Mouse (Mus musculus): ENCODE results near the gene Upk1a. TPM values are rescaled to one million over a fixed set of nuclear protein-coding genes. Genes with fewer than 3 reads are reported as not detected.

The Upk1a gene
- polyA plus RNA-seq, 1 experiment from 2014 or later: 0.61 TPM

- Histone ChIP-seq H3K9ac (peak overlapping the region; percentile 99), H3K4me3 (replicated peaks) (peak overlapping the region; percentile 99), H3K36me3 (replicated peaks) (peaks cover 37% of the 10 kb centered on the region), H3K4me1 (peaks cover 27% of the 10 kb centered on the region), H3K9me3 (no peaks in the 10 kb centered on the region), H3K27me3 (no peaks in the 10 kb centered on the region), H3K4me2 (peak overlapping the region; percentile 96), H3K27ac (peak overlapping the region; percentile 95)
- WGBS: under 1% methylated on average over 59 of the region's 67 CpGs
- peak; percentile 55 for ATAC-seq (ENCODE audit: low FRiP score)
Observed at GRCm38 (mm10) chr7:30587842-30588667, 24.6 kb downstream of the Upk1a start.

GRCm38 (mm10) chr7:30586455-30587020 lies 26.1 kb downstream of the Upk1a start:
- ATAC-seq (ENCODE audit: low FRiP score): no peak
- no peaks in the 10 kb centered on the region for H3K27me3 ChIP-seq
- no peaks in the 10 kb centered on the region for H3K9me3 ChIP-seq
- peaks cover 24% of the 10 kb centered on the region for H3K4me1 ChIP-seq
- WGBS: 92% methylated on average over 28 of the region's 28 CpGs
- H3K9ac ChIP-seq: peak overlapping the region; percentile 99; the same call in 1 of the 2 replicates
- peaks cover 52% of the 10 kb centered on the region for H3K36me3 ChIP-seq (replicated peaks)
- H3K4me2 ChIP-seq: peak overlapping the region; percentile 96
- no peak overlapping the region for H3K27ac ChIP-seq
- H3K4me3 ChIP-seq (replicated peaks): peak overlapping the region; percentile 99

GRCm38 (mm10) chr7:30585170-30585569 lies 27.5 kb downstream of the Upk1a start:
- Histone ChIP-seq H3K9ac (no peak overlapping the region), H3K4me3 (replicated peaks) (no peak overlapping the region), H3K4me2 (no peak overlapping the region), H3K27ac (no peak overlapping the region), H3K27me3 (no peaks in the 10 kb centered on the region), H3K4me1 (peaks cover 24% of the 10 kb centered on the region), H3K36me3 (replicated peaks) (peaks cover 66% of the 10 kb centered on the region), H3K9me3 (no peaks in the 10 kb centered on the region)
- WGBS: 94% methylated on average over 7 of the region's 7 CpGs
- ATAC-seq (ENCODE audit: low FRiP score): no peak

- Histone ChIP-seq H3K27ac (no peak overlapping the region), H3K4me2 (no peak overlapping the region), H3K9me3 (no peaks in the 10 kb centered on the region), H3K4me1 (peaks cover 18% of the 10 kb centered on the region), H3K9ac (no peak overlapping the region), H3K4me3 (replicated peaks) (no peak overlapping the region), H3K27me3 (no peaks in the 10 kb centered on the region), H3K36me3 (replicated peaks) (peaks cover 74% of the 10 kb centered on the region)
- no peak for ATAC-seq (ENCODE audit: low FRiP score)
- 93% methylated on average over 10 of the region's 10 CpGs for WGBS
Observed at GRCm38 (mm10) chr7:30584339-30584738, 28.3 kb downstream of the Upk1a start.

- Histone ChIP-seq H3K36me3 (replicated peaks) (peaks cover 99% of the 10 kb centered on the region), H3K4me2 (no peak overlapping the region), H3K27me3 (no peaks in the 10 kb centered on the region), H3K9ac (no peak overlapping the region), H3K4me1 (peaks cover 5% of the 10 kb centered on the region), H3K9me3 (no peaks in the 10 kb centered on the region), H3K4me3 (replicated peaks) (no peak overlapping the region), H3K27ac (no peak overlapping the region)
- WGBS: 97% methylated on average over 16 of the region's 16 CpGs
- ATAC-seq (ENCODE audit: low FRiP score): no peak
Observed at GRCm38 (mm10) chr7:30581547-30581946, 31.1 kb downstream of the Upk1a start.

- no peak for ATAC-seq (ENCODE audit: low FRiP score)
- Histone ChIP-seq H3K9ac (no peak overlapping the region), H3K36me3 (replicated peaks) (peaks cover 99% of the 10 kb centered on the region), H3K4me2 (no peak overlapping the region), H3K27me3 (no peaks in the 10 kb centered on the region), H3K4me3 (replicated peaks) (no peak overlapping the region), H3K9me3 (no peaks in the 10 kb centered on the region), H3K27ac (no peak overlapping the region), H3K4me1 (no peaks in the 10 kb centered on the region)
- WGBS: 94% methylated on average over 8 of the region's 8 CpGs
Observed at GRCm38 (mm10) chr7:30579950-30580349, 32.7 kb downstream of the Upk1a start.

- H3K27ac ChIP-seq: no peak overlapping the region
- no peak overlapping the region for H3K9ac ChIP-seq
- no peak overlapping the region for H3K4me3 ChIP-seq (replicated peaks)
- no peak overlapping the region for H3K4me2 ChIP-seq
- no peaks in the 10 kb centered on the region for H3K27me3 ChIP-seq
- H3K9me3 ChIP-seq: no peaks in the 10 kb centered on the region
- WGBS: 85% methylated on average over 2 of the region's 2 CpGs
- peaks cover 97% of the 10 kb centered on the region for H3K36me3 ChIP-seq (replicated peaks)
- no peak for ATAC-seq (ENCODE audit: low FRiP score)
- H3K4me1 ChIP-seq: no peaks in the 10 kb centered on the region; the same call in 1 of the 2 replicates
Observed at GRCm38 (mm10) chr7:30572969-30573368, 39.7 kb downstream of the Upk1a start.

GRCm38 (mm10) chr7:30572389-30572788 lies 40.3 kb downstream of the Upk1a start:
- H3K36me3 ChIP-seq (replicated peaks): peaks cover 95% of the 10 kb centered on the region
- H3K4me3 ChIP-seq (replicated peaks): no peak overlapping the region
- H3K27me3 ChIP-seq: no peaks in the 10 kb centered on the region
- no peak for ATAC-seq (ENCODE audit: low FRiP score)
- H3K27ac ChIP-seq: no peak overlapping the region
- H3K9ac ChIP-seq: no peak overlapping the region
- 89% methylated on average over 5 of the region's 5 CpGs for WGBS
- no peak overlapping the region for H3K4me2 ChIP-seq
- H3K9me3 ChIP-seq: no peaks in the 10 kb centered on the region
- H3K4me1 ChIP-seq: no peaks in the 10 kb centered on the region; the same call in 1 of the 2 replicates

GRCm38 (mm10) chr7:30567555-30567954 lies 45.1 kb downstream of the Upk1a start:
- Histone ChIP-seq H3K9ac (no peak overlapping the region), H3K36me3 (replicated peaks) (peaks cover 68% of the 10 kb centered on the region), H3K27ac (no peak overlapping the region), H3K4me2 (no peak overlapping the region), H3K9me3 (no peaks in the 10 kb centered on the region), H3K4me3 (replicated peaks) (no peak overlapping the region), H3K27me3 (no peaks in the 10 kb centered on the region), H3K4me1 (peaks cover 8% of the 10 kb centered on the region)
- no peak for ATAC-seq (ENCODE audit: low FRiP score)
- 93% methylated on average over 11 of the region's 11 CpGs for whole genome bisulfite sequencing

- Histone ChIP-seq H3K36me3 (replicated peaks) (peaks cover 55% of the 10 kb centered on the region), H3K4me1 (peaks cover 14% of the 10 kb centered on the region), H3K9me3 (no peaks in the 10 kb centered on the region), H3K27ac (no peak overlapping the region), H3K9ac (no peak overlapping the region), H3K4me2 (no peak overlapping the region), H3K27me3 (no peaks in the 10 kb centered on the region), H3K4me3 (replicated peaks) (no peak overlapping the region)
- whole genome bisulfite sequencing: 89% methylated on average over 9 of the region's 9 CpGs
- no peak for ATAC-seq (ENCODE audit: low FRiP score)
Observed at GRCm38 (mm10) chr7:30566033-30566432, 46.6 kb downstream of the Upk1a start.

- H3K36me3 ChIP-seq (replicated peaks): peaks cover 46% of the 10 kb centered on the region
Observed at GRCm38 (mm10) chr7:30564970-30565571, 47.6 kb downstream of the Upk1a start, which contains the start of gene Igflr1. Gene Igflr1, plus strand, starts transcription at chr7:30565427.

GRCm38 (mm10) chr7:30563906-30564280 lies 48.8 kb downstream of the Upk1a start:
- Histone ChIP-seq H3K4me2 (peak overlapping the region; percentile 87), H3K4me1 (peaks cover 22% of the 10 kb centered on the region), H3K9ac (peak overlapping the region; percentile 80), H3K27ac (peak overlapping the region; percentile 94; the same call in 1 of the 2 replicates), H3K9me3 (no peaks in the 10 kb centered on the region), H3K27me3 (no peaks in the 10 kb centered on the region), H3K4me3 (replicated peaks) (peak overlapping the region; percentile 77), H3K36me3 (replicated peaks) (peaks cover 34% of the 10 kb centered on the region)
- no peak for ATAC-seq (ENCODE audit: low FRiP score)
- 36% methylated on average over 6 of the region's 6 CpGs for WGBS

More at GRCm38 (mm10) chr7:30564970-30565571, 47.6 kb downstream of the Upk1a start, which contains the start of gene Igflr1:
- WGBS: 96% methylated on average over 12 of the region's 12 CpGs
- Histone ChIP-seq H3K27me3 (no peaks in the 10 kb centered on the region), H3K27ac (no peak within 1 kb of the TSS), H3K4me3 (replicated peaks) (peak within 1 kb of the TSS; percentile 77; the same call in 1 of the 2 replicates), H3K4me2 (no peak within 1 kb of the TSS), H3K9me3 (no peaks in the 10 kb centered on the region), H3K9ac (no peak within 1 kb of the TSS), H3K4me1 (peaks cover 17% of the 10 kb centered on the region)
- no peak for ATAC-seq (ENCODE audit: low FRiP score)

All from forebrain, embryonic 12.5 days (tissue).